Mouse (Mus musculus): ENCODE measurements around the gene Hfe. TPM values are rescaled to one million over a fixed set of nuclear protein-coding genes. Genes with fewer than 3 reads are reported as not detected.

The Hfe gene
- total RNA-seq (2021), result 10 to 100 TPM; 60.9 to 64.1 TPM
- long read RNA-seq, experiment 1, transcript Hfe-202 (6 exons, 3,572 nt), result major isoform, 56 of 68 reads
- long read RNA-seq, experiment 1, partial matches to known transcripts, result 4 of 68 reads
- long read RNA-seq, experiment 1, other reads (novel, unspliced or antisense), result 6 of 68 reads
- long read RNA-seq, experiment 2, transcript Hfe-202 (6 exons, 3,572 nt), result major isoform, 30 of 43 reads
- long read RNA-seq, experiment 2, partial matches to known transcripts, result 3 of 43 reads
- long read RNA-seq, experiment 2, other reads (novel, unspliced or antisense), result 8 of 43 reads

DNA sequence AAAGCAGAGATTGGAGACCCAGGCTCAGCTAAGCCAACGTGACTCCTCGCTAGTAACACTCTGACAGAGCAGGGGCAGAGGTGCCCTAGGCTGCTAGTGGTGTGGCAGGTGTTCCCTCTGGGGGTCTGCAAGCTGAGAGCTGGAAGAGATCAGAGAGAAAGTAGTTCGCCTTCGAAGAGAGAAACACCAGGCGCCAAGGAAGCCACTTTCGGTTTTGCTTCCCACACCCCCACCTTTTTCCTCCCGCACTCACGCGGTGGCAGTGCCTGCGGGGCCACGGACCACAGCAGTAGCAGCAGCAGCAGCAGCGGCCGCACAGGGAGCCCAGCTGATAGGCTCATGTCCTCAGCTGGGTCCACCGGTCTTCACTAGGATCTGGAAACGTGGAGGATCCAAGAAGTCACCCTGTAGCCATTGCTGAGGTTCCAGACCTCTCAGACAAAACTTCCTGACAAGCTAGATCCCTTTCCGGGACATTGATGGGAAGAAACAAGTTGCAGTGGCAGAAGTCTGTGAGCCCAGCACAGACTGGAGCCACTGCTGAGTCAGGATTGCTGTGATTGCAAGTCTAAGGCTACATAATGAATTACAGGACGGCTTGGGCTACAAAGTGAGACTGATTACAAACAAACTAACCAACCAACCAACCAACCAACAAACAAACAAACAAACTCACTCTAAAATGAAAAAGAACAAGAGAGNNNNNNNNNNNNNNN lies at the start of gene Hfe:
TSS of gene Hfe (minus strand) at position 481 of the 716 bp plus-strand sequence.
- DNase-seq, result peak; percentile 73 to 78

DNA sequence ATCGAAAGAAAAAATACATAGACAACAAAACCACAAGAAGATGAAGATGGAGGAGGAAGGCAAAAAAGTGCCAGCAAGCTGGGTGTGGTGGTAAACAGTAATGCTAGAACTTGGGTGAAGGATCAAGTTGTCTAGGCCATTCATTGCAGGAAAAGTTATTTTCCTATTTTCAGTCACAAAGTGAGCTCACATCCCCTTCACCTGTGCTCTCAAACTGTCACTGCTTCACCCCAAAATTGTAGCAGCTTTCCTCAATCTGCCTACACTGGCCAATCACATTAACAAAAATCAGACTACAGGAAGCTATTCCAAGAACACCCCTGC lies 49.2 kb upstream of the Hfe start:
- no peak for DNase-seq

DNA sequence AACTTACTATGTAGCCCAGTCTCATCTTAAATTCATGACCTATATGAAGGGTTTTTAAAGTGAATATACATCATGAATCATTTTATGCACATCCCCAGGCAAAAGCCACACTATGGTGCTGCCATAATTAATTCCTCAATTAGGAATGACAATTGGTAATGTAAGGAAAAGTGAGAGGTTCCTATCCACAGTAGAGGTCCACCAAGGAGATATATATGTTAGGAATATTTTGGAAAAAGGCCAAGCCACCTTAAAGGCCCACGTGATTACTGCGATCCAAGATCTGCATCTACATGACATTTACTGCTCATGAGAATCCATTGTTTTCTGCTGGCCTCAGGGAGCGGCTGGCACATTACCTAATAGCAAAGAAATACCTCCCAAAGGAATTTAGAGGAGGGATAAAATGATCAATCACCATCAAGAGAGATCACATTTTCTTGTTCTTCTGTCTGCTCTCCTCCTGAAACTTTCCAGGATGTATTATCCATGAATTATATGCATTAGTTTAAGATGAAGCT lies 48.7 kb upstream of the Hfe start:
- DNase-seq, result no peak

DNA sequence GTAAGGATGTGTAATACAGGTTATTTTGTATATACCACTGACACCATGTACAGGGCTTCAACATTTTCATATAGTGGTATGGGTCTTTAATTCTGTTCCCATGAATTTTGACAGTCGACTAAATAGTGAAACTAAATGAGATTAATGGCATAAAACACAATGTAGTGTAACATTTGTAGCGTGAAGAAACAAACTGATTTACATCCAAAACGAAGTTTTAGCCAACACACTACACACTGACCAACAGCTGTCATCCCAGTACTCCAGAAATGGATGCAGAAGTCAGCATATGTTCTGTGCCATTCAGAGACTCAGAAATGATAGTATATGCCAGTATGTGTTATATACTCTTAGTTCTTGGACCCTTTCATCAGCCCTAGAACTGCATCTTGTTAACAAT lies 47.3 kb upstream of the Hfe start:
- no peak for DNase-seq

DNA sequence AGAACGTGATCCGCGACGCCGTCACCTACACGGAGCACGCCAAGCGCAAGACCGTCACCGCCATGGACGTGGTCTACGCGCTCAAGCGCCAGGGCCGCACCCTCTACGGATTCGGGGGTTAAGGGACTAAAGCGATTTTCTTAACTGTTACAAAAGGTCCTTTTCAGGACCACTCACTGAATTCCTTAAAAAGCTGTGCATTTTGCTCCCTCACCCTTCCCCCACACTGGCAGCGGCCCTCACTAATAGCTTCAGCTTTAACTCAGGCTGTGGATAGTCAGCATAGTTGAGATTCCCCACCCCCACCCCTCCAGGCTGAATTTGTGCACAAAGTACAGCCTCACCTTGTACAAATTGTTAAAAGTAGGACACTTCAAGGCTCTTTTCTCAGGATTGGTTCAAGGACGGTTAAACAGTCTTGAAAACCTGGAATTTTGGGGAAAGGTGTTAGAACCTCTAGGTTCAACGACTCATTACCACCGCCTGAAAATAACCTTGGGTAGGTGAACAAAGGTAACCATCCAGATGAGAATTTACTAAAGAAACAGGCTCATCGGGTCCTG lies 46.6 kb upstream of the Hfe start:
- no peak for DNase-seq

DNA sequence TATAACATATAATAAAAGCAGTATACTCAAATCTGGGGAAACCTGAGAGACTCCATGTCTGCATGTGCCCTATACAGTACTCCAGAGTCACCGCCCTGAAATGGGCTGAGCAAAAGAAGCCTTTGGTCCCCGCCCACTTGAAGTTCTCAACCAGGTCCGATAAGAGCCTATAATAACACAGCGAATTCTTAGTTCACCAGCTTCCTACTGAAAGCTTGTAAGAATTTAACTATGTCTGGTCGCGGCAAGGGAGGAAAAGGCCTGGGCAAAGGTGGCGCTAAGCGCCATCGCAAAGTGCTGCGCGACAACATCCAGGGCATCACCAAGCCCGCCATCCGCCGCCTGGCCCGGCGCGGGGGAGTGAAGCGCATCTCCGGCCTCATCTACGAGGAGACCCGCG lies 46.1 kb upstream of the Hfe start, which contains the start of gene Hist1h4b:
TSS of gene Hist1h4b (plus strand) at position 224 of the 400 bp plus-strand sequence.
- peak; percentile 90 to 91 for DNase-seq

DNA sequence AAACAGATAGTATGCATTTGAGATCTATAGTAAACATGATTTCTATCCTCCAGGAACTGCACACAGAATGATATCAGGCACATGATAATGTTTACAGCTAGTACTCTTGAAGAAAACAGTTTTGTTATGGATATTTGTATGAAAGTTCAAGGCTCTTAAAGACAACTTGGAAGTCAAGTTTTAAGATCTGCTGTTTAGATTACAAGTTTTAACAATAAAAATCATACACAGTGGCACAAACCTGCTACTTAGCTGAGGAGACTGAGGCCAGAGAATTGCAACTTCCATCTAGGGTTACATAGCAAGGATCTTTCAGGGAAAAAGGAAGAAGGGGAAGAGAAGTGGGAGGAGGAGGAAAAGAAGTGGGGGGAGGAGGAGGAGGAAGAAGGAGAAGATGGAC lies 44.3 kb upstream of the Hfe start:
- DNase-seq, result no peak

DNA sequence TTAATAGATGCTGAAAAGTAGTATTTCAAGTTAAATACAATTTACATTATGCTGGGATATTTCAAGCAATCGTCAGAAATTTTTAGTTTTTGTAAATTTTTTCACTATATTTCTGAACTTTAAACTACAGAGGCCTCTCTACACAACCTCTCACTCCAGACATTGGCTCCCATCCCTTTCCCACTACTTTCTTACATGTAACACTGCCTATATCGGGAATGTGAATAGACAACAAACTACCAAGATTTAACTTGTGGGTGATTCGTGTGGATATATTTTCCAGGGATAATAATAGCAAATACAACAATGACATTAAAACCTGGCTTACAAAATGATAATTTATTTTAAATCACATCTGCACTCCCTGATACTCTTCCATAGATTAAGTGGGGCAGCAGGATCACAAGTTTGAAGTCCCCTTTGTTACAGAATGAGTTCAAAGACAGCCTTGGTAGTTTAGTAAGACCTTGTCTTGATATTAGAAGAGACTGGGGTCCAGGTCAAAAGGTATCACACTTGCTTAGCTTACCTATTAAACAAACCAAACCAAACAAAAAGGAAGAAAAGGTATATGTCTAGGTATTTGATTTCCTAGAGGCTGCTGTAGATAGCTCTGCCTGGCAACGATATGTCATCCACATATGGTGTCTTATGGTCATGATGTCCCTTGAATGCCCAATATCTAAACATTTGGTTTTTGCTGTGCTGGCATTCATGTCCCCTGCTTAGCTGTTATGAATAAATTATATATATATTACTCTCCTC lies 42.8 kb upstream of the Hfe start:
- no peak for DNase-seq

DNA sequence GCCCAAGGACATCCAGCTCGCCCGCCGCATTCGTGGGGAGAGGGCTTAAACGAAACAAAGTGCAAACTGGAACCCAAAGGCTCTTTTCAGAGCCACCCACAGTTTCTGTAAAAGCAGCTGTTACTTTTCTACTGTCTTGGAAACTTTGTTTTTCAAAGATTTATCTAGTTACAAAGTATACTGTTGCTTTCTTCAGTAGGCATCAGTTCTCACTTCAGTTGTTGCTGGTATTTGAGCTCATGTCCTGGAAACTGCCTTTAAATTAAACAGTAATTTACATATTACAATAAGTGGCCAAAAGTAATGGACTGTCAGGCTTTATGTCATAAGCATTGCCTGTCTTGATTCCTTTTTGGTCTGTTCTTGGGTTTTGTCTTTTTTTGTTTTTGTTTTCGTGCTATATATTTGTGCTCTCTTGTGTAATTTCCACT lies 42.1 kb upstream of the Hfe start:
- DNase-seq, result no peak

DNA sequence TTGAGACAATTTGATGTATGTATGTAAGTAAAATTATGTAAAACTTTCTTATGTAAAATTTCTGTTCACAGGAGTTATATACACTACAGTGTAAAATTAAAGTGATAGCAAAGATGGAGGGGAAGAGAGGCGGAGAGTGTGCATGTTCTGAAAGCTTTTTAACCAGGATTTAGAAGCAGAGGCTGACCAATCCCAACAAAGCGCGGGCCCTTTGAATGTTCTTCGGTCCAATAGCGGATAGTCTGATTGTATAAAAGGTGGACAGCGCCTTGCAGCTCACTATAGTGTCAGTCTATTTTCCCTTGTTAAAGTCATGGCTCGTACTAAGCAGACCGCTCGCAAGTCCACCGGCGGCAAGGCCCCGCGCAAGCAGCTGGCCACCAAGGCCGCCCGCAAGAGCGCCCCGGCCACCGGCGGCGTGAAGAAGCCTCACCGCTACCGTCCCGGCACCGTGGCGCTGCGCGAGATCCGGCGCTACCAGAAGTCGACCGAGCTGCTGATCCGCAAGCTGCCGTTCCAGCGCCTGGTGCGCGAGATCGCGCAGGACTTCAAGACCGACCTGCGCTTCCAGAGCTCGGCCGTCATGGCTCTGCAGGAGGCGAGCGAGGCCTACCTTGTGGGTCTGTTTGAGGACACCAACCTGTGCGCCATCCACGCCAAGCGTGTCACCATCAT lies 41.5 kb upstream of the Hfe start, which contains the start of gene Hist1h3b:
TSS of gene Hist1h3b (plus strand) at position 201 of the 675 bp plus-strand sequence.
- peak; percentile 80 to 89 for DNase-seq

DNA sequence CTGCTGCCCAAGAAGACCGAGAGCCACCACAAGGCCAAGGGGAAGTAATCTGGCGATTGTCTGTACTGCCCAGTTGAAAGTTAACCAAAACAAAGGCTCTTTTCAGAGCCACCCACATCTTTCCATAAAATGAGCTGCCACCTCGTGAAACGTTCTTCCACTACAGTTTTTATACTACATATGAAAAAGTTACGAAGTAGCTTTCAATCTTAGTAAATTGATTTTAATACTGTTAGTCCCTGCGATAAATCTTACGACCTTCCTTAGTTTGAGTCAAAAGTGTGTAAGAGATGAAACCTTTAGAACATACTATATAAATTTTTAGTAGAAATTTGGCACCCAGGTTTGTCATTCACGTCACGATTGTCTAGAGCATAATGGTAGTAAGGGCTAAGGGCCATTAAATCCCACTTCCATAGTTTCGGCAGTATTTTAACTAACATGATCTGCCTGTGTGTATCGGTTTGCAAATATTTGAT lies 40.9 kb upstream of the Hfe start:
- DNase-seq, result no peak

DNA sequence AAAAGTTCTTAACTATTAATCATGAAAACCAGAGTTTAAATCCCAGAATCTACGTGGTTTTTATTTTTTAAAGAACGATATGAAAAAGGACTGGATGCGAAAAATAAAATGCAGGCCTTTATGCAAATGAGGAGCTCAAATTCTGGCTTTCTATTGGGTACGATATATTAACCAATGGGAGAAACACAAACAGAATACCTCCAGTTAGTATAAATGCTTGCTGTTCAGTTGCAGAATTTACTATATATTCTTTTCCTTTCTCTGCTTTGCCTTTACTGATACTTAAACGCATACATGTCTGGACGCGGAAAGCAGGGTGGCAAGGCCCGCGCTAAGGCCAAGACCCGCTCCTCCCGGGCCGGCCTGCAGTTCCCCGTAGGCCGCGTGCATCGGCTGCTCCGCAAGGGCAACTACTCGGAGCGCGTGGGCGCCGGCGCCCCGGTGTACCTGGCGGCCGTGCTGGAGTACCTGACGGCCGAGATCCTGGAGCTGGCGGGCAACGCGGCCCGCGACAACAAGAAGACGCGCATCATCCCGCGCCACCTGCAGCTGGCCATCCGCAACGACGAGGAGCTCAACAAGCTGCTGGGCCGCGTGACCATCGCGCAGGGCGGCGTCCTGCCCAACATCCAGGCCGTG lies 40.3 kb upstream of the Hfe start, which contains the start of gene Hist1h2ab:
TSS of gene Hist1h2ab (plus strand) at position 288 of the 639 bp plus-strand sequence.
- DNase-seq, result peak; percentile 42 to 54

DNA sequence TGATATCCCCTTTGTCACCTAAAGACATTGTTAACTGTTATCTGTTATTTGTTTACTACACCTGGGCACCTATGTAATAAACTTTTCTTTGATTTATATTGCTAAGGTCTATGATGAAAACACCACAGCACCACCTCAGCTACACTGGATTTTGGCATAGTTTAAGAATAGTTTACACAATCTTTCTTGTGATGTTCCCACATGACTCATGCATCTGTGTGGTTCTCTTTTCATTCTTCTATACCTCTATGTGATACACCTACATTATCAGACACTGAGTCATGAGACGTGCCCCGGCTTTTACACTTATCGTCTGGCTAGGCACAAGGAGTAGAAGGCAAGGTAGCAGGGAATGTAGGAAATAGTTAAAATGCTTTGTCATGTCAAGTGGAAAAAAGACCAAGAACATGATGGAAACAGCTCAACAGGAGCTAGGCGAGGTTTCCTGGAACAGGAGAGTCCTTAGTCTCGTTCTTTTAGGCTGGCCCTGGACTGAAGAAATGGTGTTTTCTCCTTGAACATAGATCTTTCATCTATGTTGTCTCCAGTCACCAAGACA lies 39.0 kb upstream of the Hfe start:
- DNase-seq, result no peak

DNA sequence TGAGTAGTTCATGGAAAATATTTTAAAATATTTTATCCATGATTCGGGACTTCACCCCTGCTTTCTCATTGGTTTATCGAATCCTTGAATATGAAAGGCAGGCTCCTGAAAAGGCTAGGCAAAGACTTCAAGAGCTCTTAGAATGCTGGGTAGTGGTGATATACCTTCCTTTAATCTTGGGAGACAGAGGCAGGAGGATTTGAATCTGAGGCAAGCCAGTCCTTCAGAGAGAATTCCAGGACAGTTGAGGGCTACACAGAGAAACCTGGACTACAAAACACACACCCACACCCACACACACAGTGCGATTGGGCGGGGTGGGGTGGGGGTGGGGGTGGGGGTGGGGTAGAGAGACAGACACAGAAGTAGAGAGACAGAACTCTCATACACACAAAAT lies 37.2 kb upstream of the Hfe start:
- DNase-seq, result no peak

DNA sequence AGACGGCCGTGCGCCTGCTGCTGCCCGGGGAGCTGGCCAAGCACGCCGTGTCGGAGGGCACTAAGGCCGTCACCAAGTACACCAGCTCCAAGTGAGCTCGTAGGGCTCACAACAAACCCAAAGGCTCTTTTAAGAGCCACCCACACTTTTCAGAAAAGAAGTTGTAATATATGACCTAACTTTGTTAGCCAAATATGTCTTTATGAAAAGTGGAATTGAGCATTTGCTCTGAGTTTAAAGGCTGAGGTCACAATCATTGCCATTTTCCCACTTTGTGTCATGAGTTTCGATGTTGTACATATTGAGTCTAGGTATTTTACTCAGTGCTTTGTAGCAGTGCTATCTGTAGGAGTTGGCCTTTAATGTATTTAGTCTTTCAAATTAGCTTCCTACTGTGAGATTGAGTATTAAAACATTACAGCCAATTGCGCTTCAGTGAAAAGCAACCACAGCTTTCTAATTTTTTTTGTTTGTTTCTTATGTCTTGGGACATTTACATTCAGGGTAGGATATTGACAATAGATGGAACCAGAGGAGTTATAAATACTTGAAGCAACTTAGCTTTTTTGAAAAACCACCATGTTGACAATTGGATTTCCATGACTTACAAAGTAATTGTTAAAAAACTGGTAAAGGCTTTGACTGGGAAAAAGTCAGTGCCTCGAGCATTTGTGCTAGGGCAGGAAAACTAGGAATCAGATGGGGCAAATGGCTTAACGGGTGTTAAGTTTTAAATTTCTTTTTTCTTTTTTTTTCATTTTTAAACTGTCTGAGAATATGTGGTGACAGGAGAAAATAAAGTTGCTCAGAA lies 36.6 kb upstream of the Hfe start:
- no peak for DNase-seq

DNA sequence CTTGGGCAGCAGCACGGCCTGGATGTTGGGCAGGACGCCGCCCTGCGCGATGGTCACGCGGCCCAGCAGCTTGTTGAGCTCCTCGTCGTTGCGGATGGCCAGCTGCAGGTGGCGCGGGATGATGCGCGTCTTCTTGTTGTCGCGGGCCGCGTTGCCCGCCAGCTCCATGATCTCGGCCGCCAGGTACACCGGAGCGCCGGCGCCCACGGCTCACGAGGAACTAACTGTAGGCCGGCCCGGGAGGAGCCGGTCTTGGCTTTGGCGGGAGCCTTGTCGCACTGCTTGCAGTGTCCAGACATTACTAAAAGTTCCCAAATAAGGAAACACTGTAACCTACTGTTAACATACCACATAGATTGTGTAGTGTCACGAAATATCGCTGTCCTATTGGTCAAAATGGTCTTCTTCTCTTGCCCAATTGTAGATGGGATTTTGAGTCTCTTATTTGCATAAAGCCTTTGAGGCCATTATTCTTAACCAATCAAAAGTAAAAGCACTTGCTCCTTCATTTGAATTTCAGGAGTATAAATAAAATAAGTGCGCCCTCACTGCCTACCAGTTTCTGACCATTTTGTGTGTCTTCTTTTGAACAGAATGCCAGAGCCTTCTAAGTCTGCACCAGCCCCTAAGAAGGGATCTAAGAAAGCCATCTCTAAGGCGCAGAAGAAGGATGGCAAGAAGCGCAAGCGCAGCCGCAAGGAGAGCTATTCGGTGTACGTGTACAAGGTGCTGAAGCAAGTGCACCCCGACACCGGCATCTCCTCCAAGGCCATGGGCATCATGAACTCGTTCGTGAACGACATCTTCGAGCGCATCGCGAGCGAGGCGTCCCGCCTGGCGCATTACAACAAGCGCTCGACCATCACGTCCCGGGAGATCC lies 35.8 kb upstream of the Hfe start, which contains the start of gene Hist1h2bb:
TSS of gene Hist1h2bb (plus strand) at position 534 of the 880 bp plus-strand sequence.
- DNase-seq, result peak; percentile 83 to 85

DNA sequence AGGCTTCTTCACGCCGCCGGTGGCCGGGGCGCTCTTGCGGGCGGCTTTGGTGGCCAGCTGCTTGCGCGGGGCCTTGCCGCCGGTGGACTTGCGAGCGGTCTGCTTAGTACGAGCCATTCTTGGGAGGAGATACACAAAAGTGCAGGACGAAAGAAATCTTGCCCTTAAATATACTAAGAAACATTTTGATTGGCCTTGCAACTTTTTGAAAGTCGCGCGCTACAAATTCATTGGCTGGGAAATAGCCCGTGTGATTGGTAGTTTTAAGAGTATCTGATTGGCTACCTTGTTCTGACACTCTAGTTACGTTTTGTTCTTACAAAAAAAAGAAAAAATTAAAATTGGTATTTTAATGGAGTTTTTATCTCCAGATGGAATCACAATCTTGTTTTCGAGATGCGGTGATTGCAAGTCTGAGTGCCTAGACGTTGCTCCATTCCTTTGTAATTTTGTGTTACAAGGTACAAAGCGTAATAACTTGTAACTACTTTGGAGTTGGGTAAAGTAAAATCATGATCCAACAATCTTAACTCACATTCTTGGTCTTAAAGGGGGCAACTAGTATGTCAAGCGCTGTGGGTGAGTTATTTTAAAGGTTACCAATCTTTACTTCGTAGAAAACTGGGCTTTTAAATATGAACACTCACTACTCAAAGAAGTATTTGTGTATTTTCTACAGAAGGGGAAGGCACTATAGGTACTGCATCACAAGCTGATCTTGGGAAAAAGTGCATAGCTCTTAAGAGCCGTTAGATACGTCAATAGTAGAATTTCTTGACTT lies 34.9 kb upstream of the Hfe start, which contains the start of gene Hist1h3c:
TSS of gene Hist1h3c (minus strand) at position 222 of the 781 bp plus-strand sequence.
- peak; percentile 82 to 95 for DNase-seq
